Mouse (Mus musculus) heart, embryonic 12.5 days (tissue): Measurements from ENCODE around the gene Ss18l2. TPM values are rescaled to one million over a fixed set of nuclear protein-coding genes. Genes with fewer than 3 reads are reported as not detected.
A peak's percentile ranks its signal among the peaks of the same experiment; 100 is the strongest.

Source experiments
- ATAC-seq: fragments of 200-750 bp; cut with Nextera tagmentation; 2 replicates; pipeline ENCODE4 v1.8.0; 2017; ENCODE audit warnings: moderate TSS enrichment, moderate library complexity; ENCODE audit not compliant: insufficient number of reproducible peaks, low FRiP score
- H3K27ac ChIP-seq: fragments of 300-500 bp; sonication (generic); 2 replicates; pipeline ENCODE4 v1.5.1; 2016; ENCODE audit warnings: mild to moderate bottlenecking, moderate library complexity; ENCODE audit not compliant: poor library complexity, severe bottlenecking
- H3K27me3 ChIP-seq: fragments of 300-500 bp; sonication (generic); replicated peaks from 2 replicates; pipeline ENCODE4 v1.6.1; 2016; ENCODE audit warnings: mild to moderate bottlenecking, moderate library complexity
- H3K36me3 ChIP-seq: fragments of 300-500 bp; sonication (generic); 2 replicates; pipeline ENCODE4 v1.6.1; 2016; ENCODE audit warnings: mild to moderate bottlenecking, moderate library complexity
- H3K4me1 ChIP-seq: fragments of 300-500 bp; sonication (generic); replicated peaks from 2 replicates; pipeline ENCODE4 v1.6.1; 2016; ENCODE audit warnings: mild to moderate bottlenecking
- H3K4me2 ChIP-seq: fragments of 300-500 bp; sonication (generic); 2 replicates; pipeline ENCODE4 v1.6.1; 2016; ENCODE audit warnings: mild to moderate bottlenecking, moderate library complexity
- H3K4me3 ChIP-seq: fragments of 300-500 bp; sonication (generic); 2 replicates; pipeline ENCODE4 v1.5.1; 2016; ENCODE audit warnings: mild to moderate bottlenecking
- H3K9ac ChIP-seq: fragments of 300-500 bp; sonication (generic); 2 replicates; pipeline ENCODE4 v1.6.1; 2016; ENCODE audit warnings: mild to moderate bottlenecking, moderate library complexity
- H3K9me3 ChIP-seq: fragments of 300-500 bp; sonication (generic); replicated peaks from 2 replicates; pipeline ENCODE4 v1.6.1; 2016; ENCODE audit warnings: mild to moderate bottlenecking, moderate library complexity
- WGBS: fragments of 180-500 bp; shearing (Covaris S2); methylation state at CpG from one replicate; pipeline ENCODE4 v1.1.7; 2016; 5-methylcytosine and 5-hydroxymethylcytosine counted together
- polyA plus RNA-seq: library from polyadenylated mRNA; unstranded; fragments of >200 nt; fragmentation: Nextera tagmentation; extraction: Ambion mirVana; gene quantifications from 2 replicates; pipeline ENCODE4 v1.2.1, GENCODE M21; 2016

Ss18l2 gene
- 145 and 152 TPM in 2 replicates for polyA plus RNA-seq

- H3K36me3 ChIP-seq: peaks cover 16% of the 10 kb centered on the region
- H3K4me1 ChIP-seq: peaks cover 41% of the 10 kb centered on the region
- peak; percentile 100 for ATAC-seq
- H3K9ac ChIP-seq: peak within 1 kb of the TSS; percentile 97
- H3K27me3 ChIP-seq: no peaks in the 10 kb centered on the region
- peak within 1 kb of the TSS; percentile 100 for H3K27ac ChIP-seq
- no peaks in the 10 kb centered on the region for H3K9me3 ChIP-seq
- H3K4me2 ChIP-seq: peak within 1 kb of the TSS; percentile 89
- WGBS: 4% methylated on average over 37 of the region's 37 CpGs
- peak within 1 kb of the TSS; percentile 94 for H3K4me3 ChIP-seq
Measured at GRCm38 (mm10) chr9:121709898-121710583, at the start of gene Ss18l2. TSS of gene Ss18l2 (plus strand) at chr9:121710329.

- H3K27ac ChIP-seq: no peak overlapping the region
Measured at GRCm38 (mm10) chr9:121663467-121663866, 46.7 kb upstream of the Ss18l2 start.

DNA sequence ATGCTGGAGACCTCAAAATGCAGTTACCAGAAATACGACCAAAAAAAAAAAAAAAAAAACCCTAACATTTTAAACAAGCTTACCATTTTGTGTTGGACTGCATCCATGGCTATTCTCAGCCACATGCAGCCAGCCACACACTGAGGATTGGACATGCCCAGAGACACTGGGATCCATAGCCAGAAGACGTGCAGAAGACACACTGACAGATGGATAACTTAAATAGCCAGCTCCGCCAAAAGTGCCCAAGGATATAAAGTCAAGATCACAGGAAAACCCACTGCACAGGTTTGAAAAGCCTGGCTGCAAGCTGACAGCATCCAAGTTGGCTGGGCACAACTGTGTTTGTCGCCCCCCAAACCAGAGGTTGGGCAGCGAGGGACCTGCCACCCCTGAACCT is 46.0 kb upstream of the Ss18l2 start:
- Histone ChIP-seq H3K9ac (no peak overlapping the region), H3K4me2 (no peak overlapping the region), H3K4me1 (no peaks in the 10 kb centered on the region; the same call in 1 of the 2 replicates), H3K9me3 (no peaks in the 10 kb centered on the region), H3K4me3 (no peak overlapping the region), H3K27me3 (peaks cover 66% of the 10 kb centered on the region), H3K36me3 (no peaks in the 10 kb centered on the region), H3K27ac (no peak overlapping the region)
- ATAC-seq: no peak
- WGBS: 73% methylated on average over 5 of the region's 5 CpGs

More at GRCm38 (mm10) chr9:121663467-121663866, 46.7 kb upstream of the Ss18l2 start:
- no peak for ATAC-seq
- no peaks in the 10 kb centered on the region for H3K36me3 ChIP-seq
- H3K27me3 ChIP-seq: peaks cover 66% of the 10 kb centered on the region
- no peak overlapping the region for H3K4me3 ChIP-seq
- WGBS: 70% methylated on average over 6 of the region's 6 CpGs
- H3K9me3 ChIP-seq: no peaks in the 10 kb centered on the region
- H3K4me2 ChIP-seq: no peak overlapping the region
- H3K9ac ChIP-seq: no peak overlapping the region
- no peaks in the 10 kb centered on the region for H3K4me1 ChIP-seq

DNA sequence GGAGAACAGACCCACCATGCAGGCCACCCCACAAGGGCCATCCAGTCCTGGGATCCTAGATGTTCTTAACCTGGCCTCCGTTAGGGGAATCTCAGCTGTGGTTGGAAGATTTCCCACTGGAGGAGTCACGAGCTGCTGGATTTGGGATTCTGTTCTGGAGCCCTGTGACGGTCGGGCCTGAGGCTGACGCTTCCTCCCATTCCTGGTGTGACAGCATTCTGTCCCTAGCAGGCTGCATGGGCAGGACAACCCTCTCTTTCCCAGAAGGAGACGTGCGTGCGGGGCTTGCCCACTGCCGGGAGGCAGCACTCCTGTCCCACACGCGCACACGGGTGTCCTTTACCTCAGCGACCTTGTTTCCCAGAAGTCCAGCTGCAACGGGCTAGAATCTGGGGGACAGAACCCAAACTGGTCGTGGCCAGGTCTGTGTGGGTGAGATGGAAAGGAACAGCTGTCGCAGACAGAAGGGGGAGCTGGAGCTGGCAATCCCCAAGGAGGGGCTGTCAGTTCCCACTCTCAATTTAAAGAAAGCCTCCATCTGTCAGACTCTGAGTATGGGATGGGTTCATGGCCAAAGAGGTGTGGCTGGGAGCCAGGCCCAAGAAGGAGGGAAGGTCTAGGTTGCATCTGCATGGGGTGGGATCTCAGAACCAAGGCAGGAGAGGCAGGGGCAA is 43.0 kb upstream of the Ss18l2 start:
- Histone ChIP-seq H3K27me3 (peaks cover 63% of the 10 kb centered on the region), H3K9me3 (no peaks in the 10 kb centered on the region), H3K36me3 (no peaks in the 10 kb centered on the region), H3K27ac (no peak overlapping the region), H3K4me3 (no peak overlapping the region), H3K4me2 (no peak overlapping the region), H3K4me1 (peaks cover 20% of the 10 kb centered on the region), H3K9ac (no peak overlapping the region)
- ATAC-seq: no peak
- 69% methylated on average over 16 of the region's 16 CpGs for whole genome bisulfite sequencing

GRCm38 (mm10) chr9:121667822-121668221 is 42.3 kb upstream of the Ss18l2 start:
- H3K4me2 ChIP-seq: no peak overlapping the region
- no peak for ATAC-seq
- H3K4me3 ChIP-seq: no peak overlapping the region
- H3K36me3 ChIP-seq: no peaks in the 10 kb centered on the region
- WGBS: 71% methylated on average over 11 of the region's 11 CpGs
- peaks cover 27% of the 10 kb centered on the region for H3K4me1 ChIP-seq
- H3K27me3 ChIP-seq: peaks cover 63% of the 10 kb centered on the region
- H3K9me3 ChIP-seq: no peaks in the 10 kb centered on the region
- no peak overlapping the region for H3K27ac ChIP-seq
- no peak overlapping the region for H3K9ac ChIP-seq

DNA sequence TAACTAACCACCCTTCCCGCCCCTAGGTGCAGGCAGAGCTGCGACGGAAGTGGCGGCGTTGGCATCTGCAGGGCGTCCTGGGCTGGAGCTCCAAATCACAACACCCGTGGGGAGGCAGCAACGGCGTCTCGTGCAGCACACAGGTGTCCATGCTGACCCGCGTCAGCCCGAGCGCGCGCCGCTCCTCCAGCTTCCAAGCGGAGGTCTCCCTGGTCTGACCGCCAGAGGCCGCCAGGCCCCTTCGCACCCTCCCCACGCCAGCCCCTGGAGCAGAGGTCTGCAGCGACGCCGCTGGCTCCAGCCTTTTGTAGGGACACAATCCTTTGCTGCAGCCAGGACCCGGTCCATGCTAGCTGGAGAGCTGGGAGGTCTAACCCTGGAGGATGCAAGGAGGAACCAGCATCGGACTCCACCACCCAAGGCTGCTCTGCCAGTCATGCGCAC is 40.8 kb upstream of the Ss18l2 start:
- Histone ChIP-seq H3K27ac (no peak overlapping the region), H3K4me1 (peaks cover 31% of the 10 kb centered on the region), H3K4me2 (peak overlapping the region; percentile 72), H3K4me3 (peak overlapping the region; percentile 38), H3K9me3 (no peaks in the 10 kb centered on the region), H3K27me3 (peaks cover 55% of the 10 kb centered on the region), H3K9ac (peak overlapping the region; percentile 38), H3K36me3 (no peaks in the 10 kb centered on the region)
- peak; percentile 49 for ATAC-seq
- under 1% methylated on average over 28 of the region's 28 CpGs for WGBS

DNA sequence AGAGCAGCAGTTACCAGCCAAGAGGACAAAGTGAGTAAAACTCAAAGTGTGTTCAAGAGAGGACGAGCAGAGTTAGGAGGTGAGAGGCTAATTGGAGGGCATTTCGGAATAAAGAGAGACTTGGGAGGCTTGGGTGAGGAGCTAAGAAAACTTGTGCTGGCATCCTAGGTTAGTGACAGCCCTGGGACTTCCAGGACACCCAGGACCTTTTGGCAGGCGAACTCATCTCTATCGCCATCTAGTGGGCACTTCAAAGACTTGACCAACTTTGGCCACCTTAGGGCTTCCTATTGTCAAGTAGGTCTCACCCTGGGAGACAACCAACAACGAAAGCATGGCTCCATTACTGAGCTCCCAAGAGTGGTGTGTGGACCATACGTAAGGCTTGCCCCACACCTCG is 38.8 kb upstream of the Ss18l2 start:
- Histone ChIP-seq H3K27ac (no peak overlapping the region), H3K9me3 (no peaks in the 10 kb centered on the region), H3K36me3 (no peaks in the 10 kb centered on the region), H3K4me1 (peaks cover 31% of the 10 kb centered on the region), H3K4me2 (no peak overlapping the region), H3K9ac (no peak overlapping the region), H3K4me3 (no peak overlapping the region), H3K27me3 (peaks cover 43% of the 10 kb centered on the region)
- ATAC-seq: no peak
- 27% methylated on average over 7 of the region's 7 CpGs for WGBS

GRCm38 (mm10) chr9:121672311-121672710 is 37.8 kb upstream of the Ss18l2 start:
- no peak overlapping the region for H3K4me2 ChIP-seq
- ATAC-seq: peak; percentile 16; the same call in 1 of the 2 replicates

DNA sequence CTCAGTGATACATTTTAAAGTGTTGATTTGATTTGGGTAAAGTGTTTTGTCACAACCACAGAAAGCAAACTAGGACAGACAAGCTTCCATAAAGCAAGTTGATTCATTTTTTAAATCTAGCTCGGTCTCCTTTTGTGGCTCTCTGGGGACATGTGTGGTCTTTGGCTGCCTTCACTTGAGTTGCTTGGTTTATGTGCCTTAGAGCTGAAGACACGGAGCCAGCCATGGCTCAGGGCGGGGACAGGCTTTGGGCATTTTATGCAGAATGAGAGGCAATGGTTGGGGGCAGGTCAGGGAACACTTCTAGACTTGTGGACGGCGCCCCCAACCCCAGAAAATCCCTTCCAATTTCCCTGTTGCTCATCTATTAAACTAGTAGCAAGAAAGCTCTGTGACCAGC is 36.4 kb upstream of the Ss18l2 start:
- peaks cover 19% of the 10 kb centered on the region for H3K27me3 ChIP-seq
- no peak for ATAC-seq
- no peak overlapping the region for H3K4me2 ChIP-seq
- WGBS: 89% methylated on average over 5 of the region's 5 CpGs
- no peak overlapping the region for H3K27ac ChIP-seq
- no peaks in the 10 kb centered on the region for H3K9me3 ChIP-seq
- H3K36me3 ChIP-seq: no peaks in the 10 kb centered on the region
- H3K9ac ChIP-seq: no peak overlapping the region
- H3K4me3 ChIP-seq: no peak overlapping the region
- H3K4me1 ChIP-seq: peaks cover 41% of the 10 kb centered on the region

More at GRCm38 (mm10) chr9:121672311-121672710, 37.8 kb upstream of the Ss18l2 start:
- Histone ChIP-seq H3K27ac (no peak overlapping the region), H3K36me3 (no peaks in the 10 kb centered on the region), H3K4me3 (no peak overlapping the region), H3K27me3 (peaks cover 33% of the 10 kb centered on the region), H3K9me3 (no peaks in the 10 kb centered on the region), H3K9ac (no peak overlapping the region), H3K4me1 (peaks cover 37% of the 10 kb centered on the region)
- WGBS: 27% methylated on average over 5 of the region's 5 CpGs

DNA sequence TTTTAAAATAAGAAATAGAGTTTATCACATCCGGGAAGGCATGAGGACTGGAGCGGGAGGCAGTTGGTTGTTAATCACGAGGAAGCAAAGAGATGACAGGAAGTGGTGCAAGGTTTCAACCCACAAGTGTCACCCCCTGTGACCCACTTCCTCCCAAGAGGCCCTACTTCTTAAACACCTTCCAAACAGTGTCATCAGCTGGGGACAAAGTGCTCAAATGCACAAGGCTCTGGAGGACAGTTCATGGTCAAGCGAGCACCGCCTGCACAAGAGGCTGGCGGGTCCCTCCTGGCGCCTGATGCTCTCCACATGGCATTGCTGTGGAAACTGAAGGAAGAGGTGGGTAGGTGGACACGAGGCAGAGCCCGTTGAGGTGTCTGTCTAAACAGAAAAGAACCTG is 35.1 kb upstream of the Ss18l2 start:
- no peak overlapping the region for H3K4me2 ChIP-seq
- WGBS: 76% methylated on average over 9 of the region's 9 CpGs
- no peak overlapping the region for H3K27ac ChIP-seq
- no peak overlapping the region for H3K9ac ChIP-seq
- no peaks in the 10 kb centered on the region for H3K36me3 ChIP-seq
- no peak overlapping the region for H3K4me3 ChIP-seq
- no peaks in the 10 kb centered on the region for H3K9me3 ChIP-seq
- no peak for ATAC-seq
- H3K4me1 ChIP-seq: peaks cover 40% of the 10 kb centered on the region
- H3K27me3 ChIP-seq: peaks cover 12% of the 10 kb centered on the region

GRCm38 (mm10) chr9:121675556-121675955 is 34.6 kb upstream of the Ss18l2 start:
- H3K4me2 ChIP-seq: no peak overlapping the region
- H3K9ac ChIP-seq: no peak overlapping the region
- 84% methylated on average over 2 of the region's 2 CpGs for WGBS
- H3K36me3 ChIP-seq: no peaks in the 10 kb centered on the region
- no peak overlapping the region for H3K4me3 ChIP-seq
- H3K4me1 ChIP-seq: peaks cover 34% of the 10 kb centered on the region
- no peak overlapping the region for H3K27ac ChIP-seq
- H3K9me3 ChIP-seq: no peaks in the 10 kb centered on the region
- H3K27me3 ChIP-seq: peaks cover 6% of the 10 kb centered on the region
- ATAC-seq: no peak
